Mouse (Mus musculus) gastrocnemius, postnatal 36 days (tissue): ENCODE results near the gene Cd59b. TPM values are rescaled to one million over a fixed set of nuclear protein-coding genes. Genes with fewer than 3 reads are reported as not detected.

Experiments used
- DNase-seq, 2 experiments: peaks; one replicate each; pipeline ENCODE4 v3.0.0; 2022
- intact Hi-C: fragments of 180-260 bp; cut with DNase I; formaldehyde crosslinking; loops from one replicate; pipeline ENCODE4 v1.15.1; 2025
- total RNA-seq, 2 experiments: library from RNA; stranded (reverse); gene quantifications; 2 replicates each; pipeline ENCODE4 v1.2.3; 2021

Cd59b gene
- total RNA-seq, 2 experiments from 2014 or later: 1.6 to 2.9 TPM

DNA sequence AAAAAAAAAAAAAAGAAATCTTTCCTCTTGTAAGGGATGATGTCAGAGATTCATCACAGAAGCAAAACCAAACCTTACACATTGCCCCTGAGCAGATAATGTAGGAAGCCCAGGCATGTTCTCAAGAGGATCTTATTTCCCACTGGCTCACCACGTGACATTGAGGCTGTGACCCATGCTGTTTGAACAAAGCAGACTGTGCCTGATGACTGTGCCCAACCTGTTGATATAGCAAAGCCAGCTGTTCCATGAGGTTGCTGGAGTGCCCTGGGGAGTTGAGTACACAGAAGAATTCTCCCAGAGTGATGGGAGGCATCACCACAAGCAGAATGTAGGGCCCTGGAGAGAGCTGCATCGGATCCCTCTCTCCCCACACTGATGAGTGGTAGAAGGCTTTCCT lies 66.3 kb downstream of the Cd59b start:
- DNase-seq: no peak
- intact Hi-C loops: loop anchor here (2.0 kb wide), 1 partner anchor 287 kb away; no protein-coding TSS in a partner anchor

Other genes with a start within 250 kb of the Cd59b start
- 1 to 10 TPM; 5.3 to 5.4 TPM for gene Lmo2, start 111.9 kb upstream of the Cd59b start, total RNA-seq
- gene Fbxo3, start 42.1 kb upstream of the Cd59b start, total RNA-seq: 10 to 100 TPM; 47.6 to 53.0 TPM
- gene 4931422A03Rik, start 41.5 kb upstream of the Cd59b start, total RNA-seq: not detected
- under 1 TPM; 0.25 to 0.26 TPM for gene Gm10912, start 4.0 kb upstream of the Cd59b start, total RNA-seq
- gene Gm10799, start 1.3 kb upstream of the Cd59b start, total RNA-seq: not detected
- 10 to 100 TPM; 19.7 to 22.2 TPM for gene Cd59a, start 26.0 kb downstream of the Cd59b start, total RNA-seq
- under 1 TPM; 0.43 to 0.54 TPM for gene A930018P22Rik, start 52.9 kb downstream of the Cd59b start, total RNA-seq